Mouse (Mus musculus) retina, embryonic 14.5 days (tissue): ENCODE results near the gene Notch2.

Experiments used
- DNase-seq: peaks from one replicate; pipeline ENCODE4 v3.0.0-alpha.2; 2015; ENCODE audit warnings: low spot score

Gene Notch2

GRCm38 (mm10) chr3:97994818-97995217, 18.5 kb upstream of the Notch2 start:
- DNase-seq = no peak

GRCm38 (mm10) chr3:97998349-97998748, 15.0 kb upstream of the Notch2 start:
- no peak for DNase-seq

GRCm38 (mm10) chr3:98003558-98003957, 9.8 kb upstream of the Notch2 start:
- DNase-seq = no peak

- no peak for DNase-seq
Measured at GRCm38 (mm10) chr3:98004231-98004630, 9.1 kb upstream of the Notch2 start.

- DNase-seq = no peak
Measured at GRCm38 (mm10) chr3:98005306-98005705, 8.0 kb upstream of the Notch2 start.

GRCm38 (mm10) chr3:98006046-98006691, 7.2 kb upstream of the Notch2 start:
- DNase-seq = no peak

GRCm38 (mm10) chr3:98006973-98007372, 6.4 kb upstream of the Notch2 start:
- no peak for DNase-seq

- DNase-seq = no peak
Measured at GRCm38 (mm10) chr3:98008143-98008542, 5.2 kb upstream of the Notch2 start.

GRCm38 (mm10) chr3:98009190-98009840, 4.0 kb upstream of the Notch2 start:
- DNase-seq = no peak

GRCm38 (mm10) chr3:98013086-98013400, 284 bp upstream of the Notch2 start:
- DNase-seq = no peak

- DNase-seq = no peak
Measured at GRCm38 (mm10) chr3:98015205-98016171, 2.2 kb downstream of the Notch2 start.

- DNase-seq = no peak
Measured at GRCm38 (mm10) chr3:98016901-98017591, 3.7 kb downstream of the Notch2 start.

- DNase-seq = no peak
Measured at GRCm38 (mm10) chr3:98018187-98018586, 4.9 kb downstream of the Notch2 start.

GRCm38 (mm10) chr3:98020431-98021229, 7.3 kb downstream of the Notch2 start:
- DNase-seq = no peak

GRCm38 (mm10) chr3:98024288-98024848, 11.0 kb downstream of the Notch2 start:
- DNase-seq = peak; percentile 57

GRCm38 (mm10) chr3:98025521-98025920, 12.2 kb downstream of the Notch2 start:
- no peak for DNase-seq

- DNase-seq = peak; percentile 43
Measured at GRCm38 (mm10) chr3:98025921-98026880, 12.9 kb downstream of the Notch2 start.

GRCm38 (mm10) chr3:98027371-98027774, 14.0 kb downstream of the Notch2 start:
- no peak for DNase-seq

GRCm38 (mm10) chr3:98028072-98028471, 14.7 kb downstream of the Notch2 start:
- DNase-seq = no peak

GRCm38 (mm10) chr3:98028936-98029335, 15.6 kb downstream of the Notch2 start:
- DNase-seq = no peak
